Mouse (Mus musculus) splenic B cell, adult 2 months (primary cell): ENCODE results near the gene Paics.
A peak's percentile ranks its signal among the peaks of the same experiment; 100 is the strongest.

ENCODE experiments used
- DNase-seq: peaks from one replicate; pipeline ENCODE4 v3.0.0-alpha.2; 2011; ENCODE audit warnings: low read depth, low spot score
- H3K27me3 ChIP-seq: 2 replicates; pipeline ENCODE4 v1.6.1; 2012; ENCODE audit warnings: mild to moderate bottlenecking, low read length, moderate library complexity, mixed read lengths; ENCODE audit not compliant: control insufficient read depth, poor library complexity, insufficient read depth, severe bottlenecking
- H3K36me3 ChIP-seq: 2 replicates; pipeline ENCODE4 v1.6.1; 2012; ENCODE audit warnings: mild to moderate bottlenecking, low read length, moderate library complexity, mixed read lengths; ENCODE audit not compliant: control insufficient read depth, poor library complexity, insufficient read depth, severe bottlenecking

Paics gene

DNA sequence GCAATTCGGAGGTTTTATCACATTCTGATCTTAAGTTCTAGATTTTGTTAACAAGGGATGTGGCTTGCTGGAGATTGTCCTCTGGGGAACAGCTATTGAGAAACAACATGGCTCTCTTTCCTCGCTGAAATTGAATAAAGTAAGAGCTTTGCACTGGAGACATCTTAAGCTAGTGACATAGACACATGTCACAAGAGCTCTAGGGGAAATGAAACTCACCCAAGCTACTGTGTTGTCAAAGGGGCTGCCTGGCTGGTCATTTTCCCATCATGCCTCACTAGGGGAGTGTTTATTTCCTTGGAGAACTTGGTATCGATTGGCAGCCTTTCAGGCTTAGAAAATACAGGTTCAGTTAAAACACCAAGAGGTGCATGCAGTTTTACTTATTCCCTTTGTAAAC is 62.1 kb downstream of the Paics start:
- DNase-seq, result peak; percentile 65
- no peaks in the 10 kb centered on the region for H3K27me3 ChIP-seq
- H3K36me3 ChIP-seq, result no peaks in the 10 kb centered on the region

DNA sequence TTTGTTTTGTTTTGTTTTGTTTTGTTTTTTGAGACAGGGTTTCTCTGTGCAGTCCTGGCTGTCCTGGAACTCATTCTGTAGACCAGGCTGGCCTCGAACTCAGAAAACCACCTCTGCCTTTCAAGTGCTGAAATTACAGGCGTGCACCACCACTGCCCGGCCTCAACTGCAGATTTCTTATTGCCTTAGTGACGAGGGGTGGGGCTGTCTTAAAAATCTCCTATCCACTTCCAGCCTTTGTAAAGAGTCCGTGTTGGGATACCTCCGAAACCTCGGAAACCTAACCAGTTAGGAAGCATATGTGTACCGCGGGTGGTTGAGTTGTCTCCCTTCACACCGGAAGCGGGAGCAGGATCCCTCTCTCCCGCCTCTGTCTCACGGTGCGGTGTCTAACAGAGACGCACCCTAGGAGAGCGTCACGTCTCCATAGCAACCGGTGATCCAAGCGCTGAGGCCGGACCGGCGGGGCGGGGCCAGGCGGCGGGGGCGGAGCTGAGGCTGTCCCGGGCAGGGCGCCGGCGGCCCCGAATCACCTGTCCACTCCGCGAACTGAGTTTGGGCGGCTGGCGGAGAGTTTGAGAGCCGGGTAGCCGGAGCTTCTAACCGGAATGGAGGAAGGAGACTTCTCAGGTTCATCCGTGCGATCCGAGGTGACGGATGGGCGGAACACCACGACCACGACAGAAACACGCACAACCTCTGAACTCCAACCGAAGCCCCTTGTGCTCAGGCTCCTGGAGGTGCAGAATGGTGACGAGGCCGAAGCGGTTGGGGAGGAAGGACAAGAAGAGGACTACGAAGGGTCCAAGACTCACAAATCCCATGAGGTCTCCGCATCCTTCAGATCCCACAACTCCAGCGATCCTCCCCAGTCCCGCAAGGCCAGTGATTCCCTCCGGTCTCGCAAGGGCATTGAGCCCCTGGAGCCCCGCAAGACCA is 64.7 kb downstream of the Paics start, which contains the start of gene Thegl:
Thegl (plus strand) TSS at position 480 of the 939 bp plus-strand sequence.
- Histone ChIP-seq H3K27me3 (no peaks in the 10 kb centered on the region), H3K36me3 (no peaks in the 10 kb centered on the region)
- peak; percentile 77 for DNase-seq
